Mouse (Mus musculus): ENCODE results near the gene Susd6.

- TF ChIP-seq POLR2A (IDR thresholded peaks at IDR 0.05; ENCODE audit: insufficient read depth, low read length) (no peak), CTCF (IDR thresholded peaks at IDR 0.05; ENCODE audit: low read depth, low read length) (no peak), EP300 (IDR thresholded peaks at IDR 0.05; ENCODE audit: insufficient read depth, low read depth, low read length) (0 out of 2 replicates have a peak, but pooled peaks have one; percentile 26)
These were observed 68.0 kb downstream of the Susd6 start for GRCm38 (mm10) chr12:80858307-80858706.

Measured in ES-Bruce4 (cell line).